Mouse (Mus musculus) neural tube, embryonic 15.5 days (tissue): ENCODE results near the gene Begain. TPM values are rescaled to one million over a fixed set of nuclear protein-coding genes. Genes with fewer than 3 reads are reported as not detected.
A peak's percentile ranks its signal among the peaks of the same experiment; 100 is the strongest.

ENCODE experiments used
- ATAC-seq: fragments of 200-750 bp; cut with Nextera tagmentation; 2 replicates; pipeline ENCODE4 v1.8.0; 2017; ENCODE audit warnings: mild to moderate bottlenecking, moderate TSS enrichment, moderate library complexity; ENCODE audit not compliant: low FRiP score
- H3K27ac ChIP-seq: fragments of 300-500 bp; sonication (generic); replicated peaks from 2 replicates; pipeline ENCODE4 v1.5.1; 2015; ENCODE audit warnings: mild to moderate bottlenecking, inconsistent platforms
- H3K27me3 ChIP-seq: fragments of 300-500 bp; sonication (generic); replicated peaks from 2 replicates; pipeline ENCODE4 v1.6.1; 2015; ENCODE audit warnings: inconsistent platforms
- H3K36me3 ChIP-seq: fragments of 300-500 bp; sonication (generic); 2 replicates; pipeline ENCODE4 v1.6.1; 2015; ENCODE audit warnings: inconsistent platforms
- H3K4me1 ChIP-seq: fragments of 300-500 bp; sonication (generic); 2 replicates; pipeline ENCODE4 v1.6.1; 2015; ENCODE audit warnings: inconsistent platforms
- H3K4me2 ChIP-seq: fragments of 300-500 bp; sonication (generic); 2 replicates; pipeline ENCODE4 v1.6.1; 2015; ENCODE audit warnings: inconsistent platforms, mild to moderate bottlenecking, moderate library complexity
- H3K4me3 ChIP-seq: fragments of 300-500 bp; sonication (generic); replicated peaks from 2 replicates; pipeline ENCODE4 v1.5.1; 2015; ENCODE audit warnings: mild to moderate bottlenecking, inconsistent platforms
- H3K9ac ChIP-seq: fragments of 300-500 bp; sonication (generic); replicated peaks from 2 replicates; pipeline ENCODE4 v1.6.1; 2015; ENCODE audit warnings: mild to moderate bottlenecking, inconsistent platforms
- H3K9me3 ChIP-seq: fragments of 300-500 bp; sonication (generic); replicated peaks from 2 replicates; pipeline ENCODE4 v1.6.1; 2016; ENCODE audit warnings: inconsistent platforms
- WGBS: fragments of 180-500 bp; shearing (Covaris S2); methylation state at CpG from one replicate; pipeline ENCODE4 v1.1.7; 2015; ENCODE audit warnings: mixed read lengths; 5-methylcytosine and 5-hydroxymethylcytosine counted together
- polyA plus RNA-seq: library from polyadenylated mRNA; unstranded; fragments of >200 nt; fragmentation: Nextera tagmentation; extraction: Ambion mirVana; gene quantifications from 2 replicates; pipeline ENCODE4 v1.2.1, GENCODE M21; 2015

Gene Begain
- polyA plus RNA-seq, 1 experiment from 2014 or later = 37.9 TPM

GRCm38 (mm10) chr12:109045581-109045980, 22.4 kb downstream of the Begain start:
- peaks cover 32% of the 10 kb centered on the region for H3K27me3 ChIP-seq
- H3K9ac ChIP-seq = no peak overlapping the region
- no peak for ATAC-seq
- no peak overlapping the region for H3K4me3 ChIP-seq
- H3K27ac ChIP-seq = no peak overlapping the region
- no peaks in the 10 kb centered on the region for H3K36me3 ChIP-seq
- no peaks in the 10 kb centered on the region for H3K4me1 ChIP-seq
- no peaks in the 10 kb centered on the region for H3K9me3 ChIP-seq
- WGBS = 78% methylated on average over 7 of the region's 7 CpGs
- no peak overlapping the region for H3K4me2 ChIP-seq

DNA sequence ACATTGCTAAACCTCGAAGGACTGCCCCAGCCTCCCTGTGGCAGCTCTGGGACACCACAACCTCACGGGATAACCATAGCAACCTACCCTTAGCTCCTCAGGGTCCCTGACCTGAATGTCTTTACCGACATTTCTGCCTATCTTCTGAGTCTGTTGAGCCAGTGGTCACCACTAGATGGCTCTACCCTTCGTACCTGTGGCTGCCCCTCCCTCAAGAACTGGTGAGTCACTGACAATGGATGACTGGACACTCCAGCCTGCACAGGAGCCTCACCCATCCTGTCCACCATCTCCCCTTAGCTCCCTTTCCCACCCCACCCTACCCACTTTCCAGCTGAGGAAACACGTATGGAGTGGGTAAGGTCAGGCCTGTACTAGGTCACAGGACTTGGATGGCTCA, 23.5 kb downstream of the Begain start:
- no peak for ATAC-seq
- WGBS = 21% methylated on average over 5 of the region's 5 CpGs
- Histone ChIP-seq H3K36me3 (no peaks in the 10 kb centered on the region), H3K9me3 (no peaks in the 10 kb centered on the region), H3K4me1 (no peaks in the 10 kb centered on the region), H3K4me3 (no peak overlapping the region), H3K4me2 (no peak overlapping the region), H3K27me3 (peaks cover 24% of the 10 kb centered on the region), H3K9ac (no peak overlapping the region), H3K27ac (no peak overlapping the region)

GRCm38 (mm10) chr12:109039311-109039710, 28.7 kb downstream of the Begain start:
- no peak for ATAC-seq

DNA sequence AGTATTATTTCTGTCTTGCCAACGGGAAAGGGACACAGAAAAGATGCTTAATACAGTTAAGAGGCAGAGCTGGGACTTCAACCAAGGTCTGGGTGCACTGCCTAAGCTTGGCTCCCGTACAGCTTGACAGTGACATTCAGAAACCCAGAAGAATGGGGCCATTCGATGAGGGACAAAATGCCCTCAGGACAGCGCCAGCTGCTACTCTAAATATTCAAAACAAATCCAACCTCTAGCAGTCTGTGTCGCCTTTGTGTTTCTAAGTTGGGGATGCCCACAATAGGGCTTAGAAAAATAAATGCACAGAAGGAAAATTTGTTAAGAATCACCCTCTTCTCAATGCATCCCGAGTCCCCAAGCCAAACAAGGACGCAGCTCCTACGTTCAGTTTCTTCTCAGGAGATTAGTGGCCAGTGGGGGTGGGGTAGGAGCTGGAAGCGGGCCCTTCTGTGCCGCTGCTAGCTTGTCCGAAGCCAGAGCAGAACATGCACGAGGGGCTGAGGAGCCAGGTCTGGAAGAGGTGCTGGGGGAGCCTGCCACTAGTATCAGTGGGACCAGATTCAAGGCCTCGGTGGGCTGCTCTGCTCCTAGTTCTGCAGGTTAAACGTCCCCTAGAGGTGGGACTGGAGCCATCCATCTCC, 29.7 kb downstream of the Begain start:
- Histone ChIP-seq H3K4me1 (peaks cover 9% of the 10 kb centered on the region), H3K9ac (no peak overlapping the region), H3K4me2 (no peak overlapping the region), H3K4me3 (no peak overlapping the region), H3K27me3 (peaks cover 19% of the 10 kb centered on the region), H3K9me3 (no peaks in the 10 kb centered on the region), H3K27ac (no peak overlapping the region), H3K36me3 (peaks cover 8% of the 10 kb centered on the region; the same call in 1 of the 2 replicates)
- 32% methylated on average over 14 of the region's 14 CpGs for WGBS
- no peak for ATAC-seq

More at GRCm38 (mm10) chr12:109039311-109039710, 28.7 kb downstream of the Begain start:
- Histone ChIP-seq H3K36me3 (no peaks in the 10 kb centered on the region), H3K4me1 (peaks cover 8% of the 10 kb centered on the region), H3K9me3 (no peaks in the 10 kb centered on the region), H3K9ac (no peak overlapping the region), H3K4me3 (no peak overlapping the region), H3K27ac (no peak overlapping the region), H3K4me2 (no peak overlapping the region), H3K27me3 (peaks cover 21% of the 10 kb centered on the region)
- 45% methylated on average over 7 of the region's 7 CpGs for WGBS

- Histone ChIP-seq H3K9ac (no peak overlapping the region), H3K27me3 (peaks cover 15% of the 10 kb centered on the region), H3K27ac (no peak overlapping the region), H3K4me1 (peaks cover 14% of the 10 kb centered on the region), H3K4me3 (no peak overlapping the region), H3K9me3 (no peaks in the 10 kb centered on the region), H3K4me2 (no peak overlapping the region), H3K36me3 (peaks cover 8% of the 10 kb centered on the region; the same call in 1 of the 2 replicates)
- ATAC-seq = no peak
- WGBS = 92% methylated on average over 2 of the region's 2 CpGs
Measured at GRCm38 (mm10) chr12:109037026-109037425, 31.0 kb downstream of the Begain start.

- Histone ChIP-seq H3K9me3 (no peaks in the 10 kb centered on the region), H3K4me2 (no peak overlapping the region), H3K4me1 (peaks cover 12% of the 10 kb centered on the region), H3K9ac (no peak overlapping the region), H3K27ac (no peak overlapping the region), H3K36me3 (no peaks in the 10 kb centered on the region; the same call in 1 of the 2 replicates), H3K27me3 (no peaks in the 10 kb centered on the region), H3K4me3 (no peak overlapping the region)
- 65% methylated on average over 9 of the region's 9 CpGs for WGBS
- ATAC-seq = 0 out of 2 replicates have a peak, but pooled peaks have one; percentile 23
Measured at GRCm38 (mm10) chr12:109023780-109024179, 44.2 kb downstream of the Begain start.

- Histone ChIP-seq H3K27ac (no peak overlapping the region), H3K9ac (no peak overlapping the region), H3K4me1 (peaks cover 12% of the 10 kb centered on the region), H3K27me3 (no peaks in the 10 kb centered on the region), H3K4me3 (no peak overlapping the region), H3K4me2 (no peak overlapping the region), H3K9me3 (no peaks in the 10 kb centered on the region), H3K36me3 (no peaks in the 10 kb centered on the region; the same call in 1 of the 2 replicates)
- ATAC-seq = no peak
- WGBS = 75% methylated on average over 5 of the region's 5 CpGs
Measured at GRCm38 (mm10) chr12:109022966-109023365, 45.1 kb downstream of the Begain start.

DNA sequence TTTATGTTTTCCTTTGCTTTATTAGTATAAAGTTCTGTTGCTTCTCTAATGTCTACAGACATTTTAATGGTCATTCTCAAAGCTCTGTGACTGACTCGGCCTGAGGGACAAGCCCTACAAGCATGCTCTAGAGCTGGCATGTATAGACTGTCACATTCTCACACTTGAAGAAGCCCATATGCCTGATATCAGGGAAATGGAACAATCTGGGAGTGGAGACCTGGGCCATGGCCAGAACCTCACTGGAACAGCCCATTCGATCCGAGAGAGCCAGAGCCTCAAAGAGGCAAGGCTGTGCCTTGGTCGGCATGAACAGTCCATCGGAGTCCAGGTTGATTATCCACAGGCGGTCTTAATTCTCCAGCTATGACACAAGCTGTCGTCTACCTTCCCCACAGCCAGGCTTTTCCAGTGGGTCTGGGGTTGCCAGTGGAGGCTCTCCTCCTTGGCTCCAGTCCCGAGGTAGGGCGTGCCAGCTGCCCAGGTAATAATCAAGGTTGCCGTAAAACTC, 45.8 kb downstream of the Begain start:
- H3K27ac ChIP-seq = no peak overlapping the region
- no peak overlapping the region for H3K4me2 ChIP-seq
- no peak overlapping the region for H3K4me3 ChIP-seq
- no peaks in the 10 kb centered on the region for H3K27me3 ChIP-seq
- H3K4me1 ChIP-seq = peaks cover 12% of the 10 kb centered on the region
- no peak overlapping the region for H3K9ac ChIP-seq
- 53% methylated on average over 10 of the region's 10 CpGs for WGBS
- no peak for ATAC-seq
- no peaks in the 10 kb centered on the region; the same call in 1 of the 2 replicates for H3K36me3 ChIP-seq
- H3K9me3 ChIP-seq = no peaks in the 10 kb centered on the region

GRCm38 (mm10) chr12:109010070-109010649, 57.9 kb downstream of the Begain start:
- H3K9me3 ChIP-seq = no peaks in the 10 kb centered on the region
- peak; percentile 73 for ATAC-seq
- peak overlapping the region; percentile 38 for H3K4me2 ChIP-seq
- no peak overlapping the region for H3K9ac ChIP-seq
- peak overlapping the region; percentile 28; the same call in 1 of the 2 replicates for H3K27ac ChIP-seq
- H3K4me1 ChIP-seq = peaks cover 29% of the 10 kb centered on the region
- no peaks in the 10 kb centered on the region for H3K36me3 ChIP-seq
- H3K4me3 ChIP-seq = no peak overlapping the region
- no peaks in the 10 kb centered on the region for H3K27me3 ChIP-seq
- 35% methylated on average over 18 of the region's 18 CpGs for WGBS

GRCm38 (mm10) chr12:109002978-109003377, 65.0 kb downstream of the Begain start:
- H3K27me3 ChIP-seq = no peaks in the 10 kb centered on the region
- H3K4me1 ChIP-seq = peaks cover 15% of the 10 kb centered on the region
- H3K9me3 ChIP-seq = no peaks in the 10 kb centered on the region
- ATAC-seq = no peak
- H3K36me3 ChIP-seq = no peaks in the 10 kb centered on the region
- no peak overlapping the region for H3K27ac ChIP-seq
- no peak overlapping the region for H3K4me2 ChIP-seq
- no peak overlapping the region for H3K4me3 ChIP-seq
- H3K9ac ChIP-seq = no peak overlapping the region
- 71% methylated on average over 7 of the region's 7 CpGs for WGBS

GRCm38 (mm10) chr12:108997249-108997648, 70.8 kb downstream of the Begain start:
- Histone ChIP-seq H3K4me1 (peaks cover 20% of the 10 kb centered on the region), H3K27ac (no peak overlapping the region), H3K9ac (no peak overlapping the region), H3K36me3 (no peaks in the 10 kb centered on the region), H3K9me3 (no peaks in the 10 kb centered on the region), H3K4me3 (no peak overlapping the region), H3K4me2 (no peak overlapping the region), H3K27me3 (0 out of 2 replicates have a peak, but pooled peaks cover 4% of the 10 kb centered on the region)
- no peak for ATAC-seq
- 65% methylated on average over 8 of the region's 8 CpGs for WGBS
